Mouse (Mus musculus) embryonic facial prominence, embryonic 15.5 days (tissue): ENCODE results near the gene Pkig. TPM values are rescaled to one million over a fixed set of nuclear protein-coding genes. Genes with fewer than 3 reads are reported as not detected.

Source experiments
- ATAC-seq: fragments of 200-750 bp; cut with Nextera tagmentation; 2 replicates; pipeline ENCODE4 v1.8.0; 2017; ENCODE audit warnings: low read depth, moderate TSS enrichment; ENCODE audit not compliant: insufficient number of reproducible peaks, low FRiP score, low TSS enrichment
- H3K27ac ChIP-seq: fragments of 300-500 bp; sonication (generic); replicated peaks from 2 replicates; pipeline ENCODE4 v1.5.1; 2015; ENCODE audit warnings: mild to moderate bottlenecking, inconsistent platforms
- H3K27me3 ChIP-seq: fragments of 300-500 bp; sonication (generic); 2 replicates; pipeline ENCODE4 v1.6.1; 2015; ENCODE audit warnings: inconsistent platforms
- H3K36me3 ChIP-seq: fragments of 300-500 bp; sonication (generic); 2 replicates; pipeline ENCODE4 v1.6.1; 2015; ENCODE audit warnings: mild to moderate bottlenecking, inconsistent platforms
- H3K4me1 ChIP-seq: fragments of 300-500 bp; sonication (generic); 2 replicates; pipeline ENCODE4 v1.6.1; 2015; ENCODE audit warnings: inconsistent platforms
- H3K4me2 ChIP-seq: fragments of 300-500 bp; sonication (generic); replicated peaks from 2 replicates; pipeline ENCODE4 v1.6.1; 2015; ENCODE audit warnings: mild to moderate bottlenecking, inconsistent platforms
- H3K4me3 ChIP-seq: fragments of 300-500 bp; sonication (generic); replicated peaks from 2 replicates; pipeline ENCODE4 v1.5.1; 2015; ENCODE audit warnings: mild to moderate bottlenecking, inconsistent platforms
- H3K9ac ChIP-seq: fragments of 300-500 bp; sonication (generic); 2 replicates; pipeline ENCODE4 v1.6.1; 2015; ENCODE audit warnings: inconsistent platforms
- H3K9me3 ChIP-seq: fragments of 300-500 bp; sonication (generic); replicated peaks from 2 replicates; pipeline ENCODE4 v1.6.1; 2016; ENCODE audit warnings: inconsistent platforms
- WGBS: fragments of 180-500 bp; shearing (Covaris S2); methylation state at CpG from one replicate; pipeline ENCODE4 v1.1.7; 2015; 5-methylcytosine and 5-hydroxymethylcytosine counted together
- polyA plus RNA-seq: library from polyadenylated mRNA; unstranded; fragments of >200 nt; fragmentation: Nextera tagmentation; extraction: Ambion mirVana; gene quantifications from 2 replicates; pipeline ENCODE4 v1.2.1, GENCODE M21; 2015

Gene Pkig
- polyA plus RNA-seq, 1 experiment from 2014 or later, result 152 TPM

GRCm38 (mm10) chr2:163760589-163760988 is 102.4 kb downstream of the Pkig start:
- no peak overlapping the region for H3K9ac ChIP-seq
- peaks cover 20% of the 10 kb centered on the region for H3K4me1 ChIP-seq
- H3K27me3 ChIP-seq, result no peaks in the 10 kb centered on the region; the same call in 1 of the 2 replicates
- H3K4me2 ChIP-seq, result no peak overlapping the region
- no peaks in the 10 kb centered on the region for H3K9me3 ChIP-seq
- WGBS, result 82% methylated on average over 6 of the region's 6 CpGs
- no peak overlapping the region for H3K27ac ChIP-seq
- ATAC-seq, result no peak
- H3K4me3 ChIP-seq, result no peak overlapping the region
- H3K36me3 ChIP-seq, result no peaks in the 10 kb centered on the region

GRCm38 (mm10) chr2:163761402-163761801 is 103.2 kb downstream of the Pkig start:
- no peak for ATAC-seq
- no peak overlapping the region for H3K4me3 ChIP-seq
- WGBS, result 84% methylated on average over 7 of the region's 7 CpGs
- H3K4me2 ChIP-seq, result no peak overlapping the region
- peaks cover 12% of the 10 kb centered on the region for H3K4me1 ChIP-seq
- H3K9ac ChIP-seq, result no peak overlapping the region
- H3K36me3 ChIP-seq, result no peaks in the 10 kb centered on the region
- H3K9me3 ChIP-seq, result no peaks in the 10 kb centered on the region
- no peak overlapping the region for H3K27ac ChIP-seq
- no peaks in the 10 kb centered on the region; the same call in 1 of the 2 replicates for H3K27me3 ChIP-seq

GRCm38 (mm10) chr2:163766261-163766660 is 108.1 kb downstream of the Pkig start:
- Histone ChIP-seq H3K27ac (no peak overlapping the region), H3K4me2 (no peak overlapping the region), H3K9ac (no peak overlapping the region), H3K9me3 (no peaks in the 10 kb centered on the region), H3K4me1 (no peaks in the 10 kb centered on the region), H3K36me3 (no peaks in the 10 kb centered on the region), H3K4me3 (no peak overlapping the region), H3K27me3 (peaks cover 2% of the 10 kb centered on the region; the same call in 1 of the 2 replicates)
- no peak for ATAC-seq

GRCm38 (mm10) chr2:163766890-163767289 is 108.7 kb downstream of the Pkig start:
- H3K27ac ChIP-seq, result no peak overlapping the region
- 53% methylated on average over 1 of the region's 1 CpGs for WGBS
- no peak overlapping the region for H3K4me2 ChIP-seq
- no peak overlapping the region for H3K4me3 ChIP-seq
- H3K9ac ChIP-seq, result no peak overlapping the region
- H3K4me1 ChIP-seq, result no peaks in the 10 kb centered on the region
- no peaks in the 10 kb centered on the region for H3K36me3 ChIP-seq
- ATAC-seq, result no peak
- H3K9me3 ChIP-seq, result no peaks in the 10 kb centered on the region
- H3K27me3 ChIP-seq, result peaks cover 2% of the 10 kb centered on the region; the same call in 1 of the 2 replicates

GRCm38 (mm10) chr2:163770731-163771130 is 112.5 kb downstream of the Pkig start:
- Histone ChIP-seq H3K4me2 (no peak overlapping the region), H3K4me1 (no peaks in the 10 kb centered on the region), H3K36me3 (no peaks in the 10 kb centered on the region), H3K9me3 (no peaks in the 10 kb centered on the region), H3K27me3 (0 out of 2 replicates have a peak, but pooled peaks cover 2% of the 10 kb centered on the region), H3K4me3 (no peak overlapping the region), H3K9ac (no peak overlapping the region), H3K27ac (no peak overlapping the region)
- no peak for ATAC-seq
- 83% methylated on average over 8 of the region's 8 CpGs for WGBS

Other genes with a start within 250 kb of the Pkig start
- gene Oser1, start 233.7 kb upstream of the Pkig start, polyA plus RNA-seq, result 86.8 and 91.4 TPM in 2 replicates
- 3.2 and 3.9 TPM in 2 replicates for gene Gdap1l1, start 219.9 kb upstream of the Pkig start, polyA plus RNA-seq
- 11.6 and 12.1 TPM in 2 replicates for gene Fitm2, start 185.8 kb upstream of the Pkig start, polyA plus RNA-seq
- 0.30 and 0.35 TPM in 2 replicates for gene R3hdml, start 166.1 kb upstream of the Pkig start, polyA plus RNA-seq
- not detected in 2 replicates for gene Hnf4a, start 151.6 kb upstream of the Pkig start, polyA plus RNA-seq
- gene Ttpal, start 56.1 kb upstream of the Pkig start, polyA plus RNA-seq, result 36.1 and 39.1 TPM in 2 replicates
- gene Serinc3, start 13.3 kb upstream of the Pkig start, polyA plus RNA-seq, result 39.4 and 40.8 TPM in 2 replicates
- 8.1 and 8.4 TPM in 2 replicates for gene Ada, start 91.9 kb downstream of the Pkig start, polyA plus RNA-seq
- gene Ccn5, start 162.5 kb downstream of the Pkig start, polyA plus RNA-seq, result 1.4 and 2.9 TPM in 2 replicates
- not detected in 2 replicates for gene Kcnk15, start 195.3 kb downstream of the Pkig start, polyA plus RNA-seq